Mouse (Mus musculus) neural tube, embryonic 14.5 days (tissue): ENCODE data around the gene Crygb. TPM values are rescaled to one million over a fixed set of nuclear protein-coding genes. Genes with fewer than 3 reads are reported as not detected.

Experiments used
- ATAC-seq: fragments of 200-750 bp; cut with Nextera tagmentation; 2 replicates; pipeline ENCODE4 v1.8.0; 2017; ENCODE audit warnings: low read depth, mild to moderate bottlenecking, moderate TSS enrichment, moderate library complexity
- H3K27ac ChIP-seq: fragments of 300-500 bp; sonication (generic); 2 replicates; pipeline ENCODE4 v1.5.1; 2014; ENCODE audit warnings: low read depth, mild to moderate bottlenecking, control low read depth, low read length, moderate library complexity, mixed read lengths
- H3K27me3 ChIP-seq: fragments of 300-500 bp; sonication (generic); 2 replicates; pipeline ENCODE4 v1.6.1; 2014; ENCODE audit warnings: low read length; ENCODE audit not compliant: control insufficient read depth, insufficient read depth
- H3K36me3 ChIP-seq: fragments of 300-500 bp; sonication (generic); 2 replicates; pipeline ENCODE4 v1.6.1; 2014; ENCODE audit warnings: low read length, mixed read lengths; ENCODE audit not compliant: control insufficient read depth, insufficient read depth
- H3K4me1 ChIP-seq: fragments of 300-500 bp; sonication (generic); 2 replicates; pipeline ENCODE4 v1.6.1; 2014; ENCODE audit warnings: low read length; ENCODE audit not compliant: control insufficient read depth, insufficient read depth
- H3K4me2 ChIP-seq: fragments of 300-500 bp; sonication (generic); 2 replicates; pipeline ENCODE4 v1.6.1; 2014; ENCODE audit warnings: mild to moderate bottlenecking, low read depth, low read length, control low read depth
- H3K4me3 ChIP-seq: fragments of 300-500 bp; sonication (generic); 2 replicates; pipeline ENCODE4 v1.5.1; 2014; ENCODE audit warnings: low read depth, low read length, control low read depth, mixed read lengths
- H3K9ac ChIP-seq: fragments of 300-500 bp; sonication (generic); replicated peaks from 2 replicates; pipeline ENCODE4 v1.6.1; 2014; ENCODE audit warnings: low read depth, mild to moderate bottlenecking, control low read depth, low read length, mixed read lengths
- H3K9me3 ChIP-seq: fragments of 300-500 bp; sonication (generic); 2 replicates; pipeline ENCODE4 v1.6.1; 2016; ENCODE audit warnings: low read length; ENCODE audit not compliant: control insufficient read depth
- WGBS: fragments of 180-500 bp; shearing (Covaris S2); extraction: QIAGEN DNeasy Blood & Tissue Kit; methylation state at CpG from one replicate; pipeline ENCODE4 v1.1.7; 2014; 5-methylcytosine and 5-hydroxymethylcytosine counted together
- polyA plus RNA-seq: library from polyadenylated mRNA; unstranded; fragments of >200 nt; fragmentation: Nextera tagmentation; extraction: Ambion mirVana; gene quantifications from 2 replicates; pipeline ENCODE4 v1.2.1, GENCODE M21; 2014

Gene Crygb
- polyA plus RNA-seq, 1 experiment from 2014 or later: 1.1 TPM

- no peaks in the 10 kb centered on the region for H3K9me3 ChIP-seq
- H3K4me1 ChIP-seq: no peaks in the 10 kb centered on the region
- H3K4me3 ChIP-seq: no peak overlapping the region
- no peak for ATAC-seq
- H3K4me2 ChIP-seq: no peak overlapping the region
- 69% methylated on average over 11 of the region's 12 CpGs for whole genome bisulfite sequencing
- no peaks in the 10 kb centered on the region for H3K27me3 ChIP-seq
- no peak overlapping the region for H3K27ac ChIP-seq
- H3K36me3 ChIP-seq: no peaks in the 10 kb centered on the region
- H3K9ac ChIP-seq: no peak overlapping the region
These were observed 33.3 kb downstream of the Crygb start for GRCm38 (mm10) chr1:65048781-65049180.

GRCm38 (mm10) chr1:65046401-65047109 is 35.5 kb downstream of the Crygb start:
- no peak overlapping the region for H3K9ac ChIP-seq
- ATAC-seq: no peak
- H3K9me3 ChIP-seq: no peaks in the 10 kb centered on the region
- H3K4me2 ChIP-seq: no peak overlapping the region; the same call in 1 of the 2 replicates
- no peak overlapping the region for H3K27ac ChIP-seq
- H3K4me1 ChIP-seq: no peaks in the 10 kb centered on the region
- H3K27me3 ChIP-seq: no peaks in the 10 kb centered on the region
- no peak overlapping the region for H3K4me3 ChIP-seq
- WGBS: 41% methylated on average over 8 of the region's 8 CpGs
- H3K36me3 ChIP-seq: no peaks in the 10 kb centered on the region

GRCm38 (mm10) chr1:65043433-65043832 is 38.7 kb downstream of the Crygb start:
- H3K9ac ChIP-seq: no peak overlapping the region
- no peak overlapping the region for H3K27ac ChIP-seq
- H3K4me2 ChIP-seq: no peak overlapping the region
- no peaks in the 10 kb centered on the region for H3K4me1 ChIP-seq
- no peak for ATAC-seq
- 90% methylated on average over 2 of the region's 2 CpGs for WGBS
- no peaks in the 10 kb centered on the region for H3K36me3 ChIP-seq
- no peaks in the 10 kb centered on the region for H3K9me3 ChIP-seq
- no peak overlapping the region for H3K4me3 ChIP-seq
- H3K27me3 ChIP-seq: no peaks in the 10 kb centered on the region

GRCm38 (mm10) chr1:65041837-65042236 is 40.3 kb downstream of the Crygb start:
- Histone ChIP-seq H3K9ac (no peak overlapping the region), H3K36me3 (no peaks in the 10 kb centered on the region), H3K4me3 (no peak overlapping the region), H3K4me2 (no peak overlapping the region), H3K27ac (no peak overlapping the region), H3K4me1 (no peaks in the 10 kb centered on the region), H3K27me3 (no peaks in the 10 kb centered on the region), H3K9me3 (no peaks in the 10 kb centered on the region)
- ATAC-seq: no peak
- WGBS: 95% methylated on average over 3 of the region's 3 CpGs

GRCm38 (mm10) chr1:65040806-65041205 is 41.3 kb downstream of the Crygb start:
- WGBS: 81% methylated on average over 6 of the region's 6 CpGs
- H3K27ac ChIP-seq: no peak overlapping the region

GRCm38 (mm10) chr1:65039679-65040078 is 42.4 kb downstream of the Crygb start:
- no peak overlapping the region for H3K4me3 ChIP-seq
- no peaks in the 10 kb centered on the region for H3K9me3 ChIP-seq
- no peaks in the 10 kb centered on the region for H3K36me3 ChIP-seq
- no peaks in the 10 kb centered on the region for H3K27me3 ChIP-seq
- ATAC-seq: no peak
- no peaks in the 10 kb centered on the region for H3K4me1 ChIP-seq
- no peak overlapping the region for H3K9ac ChIP-seq
- no peak overlapping the region for H3K27ac ChIP-seq
- WGBS: 82% methylated on average over 3 of the region's 3 CpGs
- H3K4me2 ChIP-seq: no peak overlapping the region

More at GRCm38 (mm10) chr1:65040806-65041205, 41.3 kb downstream of the Crygb start:
- ATAC-seq: no peak
- Histone ChIP-seq H3K9ac (no peak overlapping the region), H3K4me1 (no peaks in the 10 kb centered on the region), H3K4me3 (no peak overlapping the region), H3K4me2 (no peak overlapping the region), H3K27me3 (no peaks in the 10 kb centered on the region), H3K9me3 (no peaks in the 10 kb centered on the region), H3K36me3 (no peaks in the 10 kb centered on the region)

GRCm38 (mm10) chr1:65037542-65037941 is 44.5 kb downstream of the Crygb start:
- H3K4me1 ChIP-seq: no peaks in the 10 kb centered on the region
- H3K4me3 ChIP-seq: no peak overlapping the region
- no peaks in the 10 kb centered on the region for H3K36me3 ChIP-seq
- H3K27me3 ChIP-seq: no peaks in the 10 kb centered on the region
- H3K27ac ChIP-seq: no peak overlapping the region
- H3K4me2 ChIP-seq: no peak overlapping the region
- H3K9ac ChIP-seq: no peak overlapping the region
- no peak for ATAC-seq
- no peaks in the 10 kb centered on the region for H3K9me3 ChIP-seq
- 79% methylated on average over 2 of the region's 2 CpGs for WGBS

- WGBS: 43% methylated on average over 3 of the region's 3 CpGs
- no peaks in the 10 kb centered on the region for H3K4me1 ChIP-seq
These were observed 46.6 kb downstream of the Crygb start for GRCm38 (mm10) chr1:65035513-65035912.

GRCm38 (mm10) chr1:65032641-65033040 is 49.4 kb downstream of the Crygb start, which contains the start of gene Akr1cl:
Gene Akr1cl (minus strand): TSS chr1:65032759.
- Histone ChIP-seq H3K4me2 (no peak within 1 kb of the TSS), H3K4me1 (no peaks in the 10 kb centered on the region), H3K4me3 (no peak within 1 kb of the TSS), H3K27me3 (no peaks in the 10 kb centered on the region), H3K36me3 (no peaks in the 10 kb centered on the region), H3K9ac (no peak within 1 kb of the TSS), H3K9me3 (no peaks in the 10 kb centered on the region), H3K27ac (no peak within 1 kb of the TSS)
- no peak for ATAC-seq

More at GRCm38 (mm10) chr1:65035513-65035912, 46.6 kb downstream of the Crygb start:
- H3K36me3 ChIP-seq: no peaks in the 10 kb centered on the region
- no peak overlapping the region for H3K4me2 ChIP-seq
- no peak for ATAC-seq
- H3K4me3 ChIP-seq: no peak overlapping the region
- no peak overlapping the region for H3K9ac ChIP-seq
- no peaks in the 10 kb centered on the region for H3K9me3 ChIP-seq
- no peaks in the 10 kb centered on the region for H3K27me3 ChIP-seq
- H3K27ac ChIP-seq: no peak overlapping the region
